Mouse (Mus musculus): ENCODE data around the gene Auts2. TPM values are rescaled to one million over a fixed set of nuclear protein-coding genes. Genes with fewer than 3 reads are reported as not detected.

The Auts2 gene
- polyA plus RNA-seq, 1 experiment from 2014 or later, result 75.0 TPM

- H3K36me3 ChIP-seq (ENCODE audit: control insufficient read depth, insufficient read depth, low read length), result no peaks in the 10 kb centered on the region
- 0 out of 2 replicates have a peak, but pooled peaks have one; percentile 22 for ATAC-seq (ENCODE audit: low FRiP score, low TSS enrichment)
- DNase-seq, result peak; percentile 70
- 0 out of 2 replicates have a peak, but pooled peaks cover 4% of the 10 kb centered on the region for H3K27me3 ChIP-seq (ENCODE audit: control insufficient read depth, insufficient read depth, low read length)
- H3K4me1 ChIP-seq (ENCODE audit: control insufficient read depth, insufficient read depth, low read length), result peaks cover 48% of the 10 kb centered on the region
- H3K9ac ChIP-seq (replicated peaks; ENCODE audit: low read length), result peak overlapping the region; percentile 36; the same call in 1 of the 2 replicates
- no peaks in the 10 kb centered on the region for H3K9me3 ChIP-seq (ENCODE audit: control insufficient read depth, low read length)
- peak overlapping the region; percentile 13 for H3K4me2 ChIP-seq (ENCODE audit: low read length)
- no peak overlapping the region for H3K4me3 ChIP-seq (replicated peaks; ENCODE audit: low read depth, low read length)
- WGBS, result under 1% methylated on average over 10 of the region's 10 CpGs
- H3K27ac ChIP-seq (replicated peaks; ENCODE audit: low read depth, low read length), result peak overlapping the region; percentile 22
These were observed 946.6 kb downstream of the Auts2 start for GRCm38 (mm10) chr5:131596591-131596990.

- Histone ChIP-seq H3K9me3 (ENCODE audit: control insufficient read depth, low read length) (no peaks in the 10 kb centered on the region), H3K4me2 (ENCODE audit: low read length) (peak overlapping the region; percentile 10; the same call in 1 of the 2 replicates), H3K4me1 (ENCODE audit: control insufficient read depth, insufficient read depth, low read length) (peaks cover 40% of the 10 kb centered on the region), H3K27ac (replicated peaks; ENCODE audit: low read depth, low read length) (peak overlapping the region; percentile 22), H3K4me3 (replicated peaks; ENCODE audit: low read depth, low read length) (no peak overlapping the region), H3K27me3 (ENCODE audit: control insufficient read depth, insufficient read depth, low read length) (0 out of 2 replicates have a peak, but pooled peaks cover 4% of the 10 kb centered on the region), H3K36me3 (ENCODE audit: control insufficient read depth, insufficient read depth, low read length) (no peaks in the 10 kb centered on the region), H3K9ac (replicated peaks; ENCODE audit: low read length) (peak overlapping the region; percentile 36; the same call in 1 of the 2 replicates)
- 15% methylated on average over 8 of the region's 8 CpGs for WGBS
- ATAC-seq (ENCODE audit: low FRiP score, low TSS enrichment), result no peak
- DNase-seq, result no peak
These were observed 947.4 kb downstream of the Auts2 start for GRCm38 (mm10) chr5:131595730-131596129.

- no peak overlapping the region for H3K27ac ChIP-seq (replicated peaks; ENCODE audit: low read depth, low read length)
These were observed 948.5 kb downstream of the Auts2 start for GRCm38 (mm10) chr5:131594597-131594996.

DNA sequence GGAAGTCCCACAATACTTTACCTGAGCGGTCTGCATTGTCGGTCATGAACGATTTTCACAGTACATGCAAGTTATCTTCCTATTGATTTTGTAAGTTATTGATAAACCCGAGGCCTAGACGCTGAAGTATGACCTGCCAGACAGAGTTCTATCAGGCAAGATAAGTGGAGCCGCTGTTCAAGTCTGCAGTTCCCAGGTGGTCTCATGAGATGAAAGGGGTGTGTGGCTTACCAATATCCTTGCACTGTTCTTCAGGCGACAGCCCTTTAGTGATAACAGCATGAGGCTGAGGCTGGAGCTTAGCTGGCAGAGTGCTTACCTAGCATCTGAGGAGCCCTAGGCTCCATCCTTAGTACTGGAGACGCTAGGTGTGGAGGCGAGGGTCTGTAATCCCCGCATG lies 949.9 kb downstream of the Auts2 start:
- Histone ChIP-seq H3K4me1 (ENCODE audit: control insufficient read depth, insufficient read depth, low read length) (peaks cover 25% of the 10 kb centered on the region), H3K27ac (replicated peaks; ENCODE audit: low read depth, low read length) (no peak overlapping the region), H3K9me3 (ENCODE audit: control insufficient read depth, low read length) (no peaks in the 10 kb centered on the region), H3K27me3 (ENCODE audit: control insufficient read depth, insufficient read depth, low read length) (no peaks in the 10 kb centered on the region), H3K4me2 (ENCODE audit: low read length) (no peak overlapping the region), H3K36me3 (ENCODE audit: control insufficient read depth, insufficient read depth, low read length) (no peaks in the 10 kb centered on the region), H3K4me3 (replicated peaks; ENCODE audit: low read depth, low read length) (no peak overlapping the region), H3K9ac (replicated peaks; ENCODE audit: low read length) (no peak overlapping the region)
- DNase-seq (no peak), ATAC-seq (ENCODE audit: low FRiP score, low TSS enrichment) (no peak)
- 96% methylated on average over 10 of the region's 10 CpGs for WGBS

More at GRCm38 (mm10) chr5:131594597-131594996, 948.5 kb downstream of the Auts2 start:
- peaks cover 29% of the 10 kb centered on the region for H3K4me1 ChIP-seq (ENCODE audit: control insufficient read depth, insufficient read depth, low read length)
- ATAC-seq (ENCODE audit: low FRiP score, low TSS enrichment), result no peak
- no peaks in the 10 kb centered on the region for H3K36me3 ChIP-seq (ENCODE audit: control insufficient read depth, insufficient read depth, low read length)
- no peak for DNase-seq
- 0 out of 2 replicates have a peak, but pooled peaks cover 4% of the 10 kb centered on the region for H3K27me3 ChIP-seq (ENCODE audit: control insufficient read depth, insufficient read depth, low read length)
- no peak overlapping the region for H3K4me2 ChIP-seq (ENCODE audit: low read length)
- H3K4me3 ChIP-seq (replicated peaks; ENCODE audit: low read depth, low read length), result no peak overlapping the region
- no peak overlapping the region for H3K9ac ChIP-seq (replicated peaks; ENCODE audit: low read length)
- WGBS, result 44% methylated on average over 3 of the region's 3 CpGs
- H3K9me3 ChIP-seq (ENCODE audit: control insufficient read depth, low read length), result no peaks in the 10 kb centered on the region

DNA sequence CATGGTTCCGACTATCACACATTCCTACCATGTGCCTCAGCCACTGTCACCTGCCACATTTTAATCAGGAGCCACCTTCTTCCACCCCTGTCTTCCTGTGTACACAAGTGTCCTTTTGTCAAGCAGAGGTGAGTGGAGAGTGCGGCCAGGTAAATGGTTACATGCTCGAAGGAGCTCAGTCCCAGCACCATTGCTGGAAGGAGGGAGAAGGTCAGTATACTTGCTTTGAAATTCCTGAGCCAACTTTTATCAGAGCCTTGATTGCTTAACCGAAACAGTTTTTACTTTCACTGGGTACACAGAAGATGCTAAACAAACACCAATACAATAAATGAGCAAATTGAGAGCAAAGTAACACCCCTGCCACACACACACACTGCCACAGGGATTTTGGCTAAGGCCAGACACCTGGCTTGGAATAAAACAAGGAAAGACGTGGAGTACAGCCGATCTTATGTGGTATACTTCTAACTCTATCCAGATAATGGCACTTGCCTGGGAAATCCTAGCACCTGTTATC lies 953.1 kb downstream of the Auts2 start:
- Histone ChIP-seq H3K36me3 (ENCODE audit: control insufficient read depth, insufficient read depth, low read length) (no peaks in the 10 kb centered on the region), H3K4me1 (ENCODE audit: control insufficient read depth, insufficient read depth, low read length) (peaks cover 27% of the 10 kb centered on the region), H3K27ac (replicated peaks; ENCODE audit: low read depth, low read length) (no peak overlapping the region), H3K9me3 (ENCODE audit: control insufficient read depth, low read length) (no peaks in the 10 kb centered on the region), H3K27me3 (ENCODE audit: control insufficient read depth, insufficient read depth, low read length) (no peaks in the 10 kb centered on the region), H3K4me2 (ENCODE audit: low read length) (no peak overlapping the region), H3K9ac (replicated peaks; ENCODE audit: low read length) (no peak overlapping the region), H3K4me3 (replicated peaks; ENCODE audit: low read depth, low read length) (no peak overlapping the region)
- WGBS, result 96% methylated on average over 6 of the region's 6 CpGs
- DNase-seq (no peak), ATAC-seq (ENCODE audit: low FRiP score, low TSS enrichment) (no peak)

- ATAC-seq (ENCODE audit: low FRiP score, low TSS enrichment) (no peak), DNase-seq (no peak)
- 58% methylated on average over 5 of the region's 5 CpGs for WGBS
- peak overlapping the region; percentile 76 for H3K27ac ChIP-seq (replicated peaks; ENCODE audit: low read depth, low read length)
- H3K9ac ChIP-seq (replicated peaks; ENCODE audit: low read length), result 0 out of 2 replicates have a peak overlapping the region, but pooled peaks have one; percentile 9
- H3K27me3 ChIP-seq (ENCODE audit: control insufficient read depth, insufficient read depth, low read length), result no peaks in the 10 kb centered on the region; the same call in 1 of the 2 replicates
- no peaks in the 10 kb centered on the region for H3K9me3 ChIP-seq (ENCODE audit: control insufficient read depth, low read length)
- peaks cover 37% of the 10 kb centered on the region for H3K4me1 ChIP-seq (ENCODE audit: control insufficient read depth, insufficient read depth, low read length)
- H3K4me2 ChIP-seq (ENCODE audit: low read length), result peak overlapping the region; percentile 44
- H3K4me3 ChIP-seq (replicated peaks; ENCODE audit: low read depth, low read length), result no peak overlapping the region
- H3K36me3 ChIP-seq (ENCODE audit: control insufficient read depth, insufficient read depth, low read length), result no peaks in the 10 kb centered on the region
These were observed 956.8 kb downstream of the Auts2 start for GRCm38 (mm10) chr5:131586332-131586700.

- H3K4me1 ChIP-seq (ENCODE audit: control insufficient read depth, insufficient read depth, low read length), result peaks cover 42% of the 10 kb centered on the region
These were observed 957.3 kb downstream of the Auts2 start for GRCm38 (mm10) chr5:131585684-131586331.

DNA sequence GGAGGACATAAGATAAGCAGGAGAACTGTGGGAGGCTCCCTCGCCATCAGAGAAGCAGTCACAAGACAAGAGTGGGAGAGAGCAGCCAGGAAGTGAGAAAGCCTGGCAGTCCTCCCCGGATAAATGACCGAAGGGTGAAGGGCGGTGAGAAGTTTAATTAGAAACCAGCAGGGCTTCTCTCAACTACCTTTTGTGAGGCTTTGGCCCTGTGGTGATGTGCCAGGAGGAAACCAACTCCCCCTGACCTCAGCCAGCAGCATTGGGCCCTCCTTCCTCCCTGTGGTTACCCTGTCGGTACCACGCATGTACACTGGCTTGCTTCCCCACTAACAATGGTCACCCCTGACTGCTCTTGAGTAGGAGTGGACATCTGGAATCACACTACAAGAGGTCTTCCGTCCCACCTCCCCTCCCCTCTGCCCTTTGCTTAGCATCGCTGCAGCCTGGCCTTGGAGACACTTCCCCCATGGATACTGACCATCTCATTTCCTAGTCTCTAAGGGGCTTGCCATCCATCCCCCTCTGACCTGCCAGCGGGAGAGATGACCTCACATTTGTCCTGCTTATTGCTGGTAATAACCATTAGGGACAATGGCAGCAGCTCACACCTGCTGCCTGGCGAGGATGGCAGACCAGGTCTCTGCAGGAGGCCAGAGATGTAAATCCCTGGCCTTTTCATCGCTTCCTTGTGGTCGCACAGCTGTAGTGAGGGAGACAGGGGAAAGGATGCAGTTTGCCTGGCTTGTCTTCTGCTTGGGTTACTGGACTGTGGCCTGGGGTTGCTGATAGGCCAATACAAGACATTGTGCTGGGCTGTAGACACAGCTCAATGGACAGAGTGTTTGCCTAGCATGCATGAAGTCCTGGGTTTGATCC lies 958.6 kb downstream of the Auts2 start:
- no peak overlapping the region for H3K9ac ChIP-seq (replicated peaks; ENCODE audit: low read length)
- DNase-seq, result no peak

More at GRCm38 (mm10) chr5:131585684-131586331, 957.3 kb downstream of the Auts2 start:
- no peaks in the 10 kb centered on the region; the same call in 1 of the 2 replicates for H3K27me3 ChIP-seq (ENCODE audit: control insufficient read depth, insufficient read depth, low read length)
- WGBS, result 9% methylated on average over 26 of the region's 26 CpGs
- ATAC-seq (ENCODE audit: low FRiP score, low TSS enrichment), result peak; percentile 57; the same call in 1 of the 2 replicates
- peak overlapping the region; percentile 9; the same call in 1 of the 2 replicates for H3K9ac ChIP-seq (replicated peaks; ENCODE audit: low read length)
- no peak overlapping the region for H3K4me3 ChIP-seq (replicated peaks; ENCODE audit: low read depth, low read length)
- DNase-seq, result peak; percentile 80
- H3K27ac ChIP-seq (replicated peaks; ENCODE audit: low read depth, low read length), result peak overlapping the region; percentile 76
- no peaks in the 10 kb centered on the region for H3K36me3 ChIP-seq (ENCODE audit: control insufficient read depth, insufficient read depth, low read length)
- no peaks in the 10 kb centered on the region for H3K9me3 ChIP-seq (ENCODE audit: control insufficient read depth, low read length)
- H3K4me2 ChIP-seq (ENCODE audit: low read length), result peak overlapping the region; percentile 44

More for the DNA sequence above, 958.6 kb downstream of the Auts2 start:
- Histone ChIP-seq H3K4me2 (ENCODE audit: low read length) (no peak overlapping the region), H3K4me3 (replicated peaks; ENCODE audit: low read depth, low read length) (no peak overlapping the region), H3K4me1 (ENCODE audit: control insufficient read depth, insufficient read depth, low read length) (peaks cover 45% of the 10 kb centered on the region), H3K9me3 (ENCODE audit: control insufficient read depth, low read length) (no peaks in the 10 kb centered on the region), H3K36me3 (ENCODE audit: control insufficient read depth, insufficient read depth, low read length) (no peaks in the 10 kb centered on the region), H3K27me3 (ENCODE audit: control insufficient read depth, insufficient read depth, low read length) (no peaks in the 10 kb centered on the region; the same call in 1 of the 2 replicates), H3K27ac (replicated peaks; ENCODE audit: low read depth, low read length) (peak overlapping the region; percentile 76; the same call in 1 of the 2 replicates)
- ATAC-seq (ENCODE audit: low FRiP score, low TSS enrichment), result no peak
- 23% methylated on average over 12 of the region's 12 CpGs for WGBS
